Mouse (Mus musculus): ENCODE results near the gene Dnaic2.

Gene Dnaic2

GRCm38 (mm10) chr11:114741451-114741850 is 14.2 kb downstream of the Dnaic2 start:
- in situ Hi-C loops (cut with MboI; ENCODE audit: low sequenced_read_pairs): no loop called here

- in situ Hi-C loops (cut with MboI; ENCODE audit: low sequenced_read_pairs): no loop called here
Observed at GRCm38 (mm10) chr11:114745134-114745533, 17.9 kb downstream of the Dnaic2 start.

GRCm38 (mm10) chr11:114747564-114748138 is 20.4 kb downstream of the Dnaic2 start:
- in situ Hi-C loops (cut with MboI; ENCODE audit: low sequenced_read_pairs): no loop called here

GRCm38 (mm10) chr11:114764820-114765818 is 37.9 kb downstream of the Dnaic2 start, which contains the start of gene Kif19a:
Gene Kif19a, plus strand, starts transcription at chr11:114765388.
- in situ Hi-C loops (cut with MboI; ENCODE audit: low sequenced_read_pairs): no loop called here

GRCm38 (mm10) chr11:114769911-114770310 is 42.7 kb downstream of the Dnaic2 start:
- in situ Hi-C loops (cut with MboI; ENCODE audit: low sequenced_read_pairs): no loop called here

GRCm38 (mm10) chr11:114771896-114772295 is 44.7 kb downstream of the Dnaic2 start:
- in situ Hi-C loops (cut with MboI; ENCODE audit: low sequenced_read_pairs): no loop called here

- in situ Hi-C loops (cut with MboI; ENCODE audit: low sequenced_read_pairs): no loop called here
Observed at GRCm38 (mm10) chr11:114780076-114780475, 52.9 kb downstream of the Dnaic2 start.

GRCm38 (mm10) chr11:114785892-114786291 is 58.7 kb downstream of the Dnaic2 start:
- in situ Hi-C loops (cut with MboI; ENCODE audit: low sequenced_read_pairs): no loop called here

GRCm38 (mm10) chr11:114786326-114786725 is 59.1 kb downstream of the Dnaic2 start:
- in situ Hi-C loops (cut with MboI; ENCODE audit: low sequenced_read_pairs): no loop called here

- in situ Hi-C loops (cut with MboI; ENCODE audit: low sequenced_read_pairs): no loop called here
Observed at GRCm38 (mm10) chr11:114787611-114788010, 60.4 kb downstream of the Dnaic2 start.

GRCm38 (mm10) chr11:114789061-114789714 is 62.0 kb downstream of the Dnaic2 start:
- in situ Hi-C loops (cut with MboI; ENCODE audit: low sequenced_read_pairs): no loop called here

- in situ Hi-C loops (cut with MboI; ENCODE audit: low sequenced_read_pairs): no loop called here
Observed at GRCm38 (mm10) chr11:114789716-114790115, 62.5 kb downstream of the Dnaic2 start.

- in situ Hi-C loops (cut with MboI; ENCODE audit: low sequenced_read_pairs): no loop called here
Observed at GRCm38 (mm10) chr11:114790171-114790570, 63.0 kb downstream of the Dnaic2 start.

GRCm38 (mm10) chr11:114790841-114791240 is 63.6 kb downstream of the Dnaic2 start:
- in situ Hi-C loops (cut with MboI; ENCODE audit: low sequenced_read_pairs): no loop called here

GRCm38 (mm10) chr11:114791351-114791889 is 64.2 kb downstream of the Dnaic2 start:
- in situ Hi-C loops (cut with MboI; ENCODE audit: low sequenced_read_pairs): no loop called here

GRCm38 (mm10) chr11:114791891-114792411 is 64.7 kb downstream of the Dnaic2 start:
- in situ Hi-C loops (cut with MboI; ENCODE audit: low sequenced_read_pairs): no loop called here

- in situ Hi-C loops (cut with MboI; ENCODE audit: low sequenced_read_pairs): no loop called here
Observed at GRCm38 (mm10) chr11:114792931-114793494, 65.8 kb downstream of the Dnaic2 start.

GRCm38 (mm10) chr11:114793868-114794545 is 66.8 kb downstream of the Dnaic2 start:
- in situ Hi-C loops (cut with MboI; ENCODE audit: low sequenced_read_pairs): no loop called here

GRCm38 (mm10) chr11:114794691-114795090 is 67.5 kb downstream of the Dnaic2 start:
- in situ Hi-C loops (cut with MboI; ENCODE audit: low sequenced_read_pairs): loop anchor here (5.0 kb wide), 1 partner anchor 42 kb away; no protein-coding TSS in a partner anchor

GRCm38 (mm10) chr11:114795231-114795746 is 68.1 kb downstream of the Dnaic2 start:
- in situ Hi-C loops (cut with MboI; ENCODE audit: low sequenced_read_pairs): loop anchor here (5.0 kb wide), 1 partner anchor 43 kb away; no protein-coding TSS in a partner anchor
